In genomic region chr11:79710868-79711765, GRCm38 (mm10) we compare ENCODE assay signal across 8 mouse cellular contexts.
A peak's percentile ranks its signal among the peaks of the same experiment; 100 is the strongest.
DNase-seq lines count a peak whose midpoint lies in the region; ATAC-seq lines count a peak whose summit lies in the region.

No protein-coding gene starts in this region.

- no peak overlapping the region for H3K27ac ChIP-seq in hindbrain, embryonic 11.5 days (ENCODE audit: low read depth, low read length)

- H3K9me3 ChIP-seq in hindbrain, embryonic 11.5 days (ENCODE audit: control insufficient read depth, low read length): no peaks in the 10 kb centered on the region

- no peaks in the 10 kb centered on the region for H3K36me3 ChIP-seq in hindbrain, embryonic 11.5 days (ENCODE audit: control insufficient read depth, insufficient read depth, low read length)

- H3K9ac ChIP-seq in hindbrain, embryonic 11.5 days (ENCODE audit: low read depth, low read length): peak overlapping the region; percentile 61

- H3K4me3 ChIP-seq in hindbrain, embryonic 11.5 days (ENCODE audit: low read depth, low read length): peak overlapping the region; percentile 61

- peak overlapping the region; percentile 99 for H3K4me2 ChIP-seq in hindbrain, embryonic 11.5 days (replicated peaks; ENCODE audit: low read depth, low read length)

- WGBS in hindbrain, embryonic 11.5 days: under 1% methylated on average over 88 of the region's 106 CpGs

- peak; percentile 63 for DNase-seq in ES-CJ7 (ENCODE audit: low read depth, low spot score)
- DNase-seq in cerebellum, adult 11 months: peak; percentile 62
- DNase-seq in forelimb bud, embryonic 11.5 days (ENCODE audit: low read depth, low spot score): peak; percentile 59
- DNase-seq in hindbrain, embryonic 11.5 days (ENCODE audit: low spot score): peak; percentile 86
- peak; percentile 69 to 82 for DNase-seq in layer of hippocampus, postnatal 14 days (ENCODE audit: low spot score in 2 of 2)
- DNase-seq in lung, postnatal 25 days (ENCODE audit: low spot score): peak; percentile 89
- DNase-seq in retina, embryonic 14.5 days (ENCODE audit: low spot score): peak; percentile 84
- peak; percentile 84 for DNase-seq in thymus, postnatal 4 days

- H3K4me1 ChIP-seq in hindbrain, embryonic 11.5 days (replicated peaks; ENCODE audit: control insufficient read depth, insufficient read depth, low read length): peaks cover 6% of the 10 kb centered on the region

- H3K27me3 ChIP-seq in hindbrain, embryonic 11.5 days (ENCODE audit: control insufficient read depth, insufficient read depth, low read length): peaks cover 34% of the 10 kb centered on the region

- ATAC-seq in hindbrain, embryonic 11.5 days (ENCODE audit: low FRiP score): peak; percentile 75
